Mouse (Mus musculus): ENCODE results near the gene Lce1d.

Lce1d gene

DNA sequence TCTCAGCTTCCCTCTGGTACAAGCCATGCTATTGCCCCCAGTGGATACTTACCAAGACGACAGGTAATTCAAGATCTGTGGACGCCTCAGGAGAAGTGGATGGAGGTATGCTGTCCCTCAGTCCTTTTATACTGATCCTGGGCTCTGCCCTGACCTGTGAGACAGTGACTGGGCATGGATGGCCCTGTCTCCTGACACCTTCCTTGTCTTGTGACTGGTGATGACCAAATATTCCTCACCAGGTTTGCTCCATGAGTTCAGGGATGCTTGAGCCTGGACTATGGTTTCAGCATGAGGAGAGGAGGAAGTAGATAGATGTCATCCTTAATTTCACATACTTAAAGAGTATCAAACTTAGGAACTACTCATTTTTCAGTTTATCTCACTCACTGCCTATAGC is at the start of gene Lce1d:
TSS of gene Lce1d (minus strand) at position 101 of the 400 bp plus-strand sequence.
- DNase-seq = no peak

DNA sequence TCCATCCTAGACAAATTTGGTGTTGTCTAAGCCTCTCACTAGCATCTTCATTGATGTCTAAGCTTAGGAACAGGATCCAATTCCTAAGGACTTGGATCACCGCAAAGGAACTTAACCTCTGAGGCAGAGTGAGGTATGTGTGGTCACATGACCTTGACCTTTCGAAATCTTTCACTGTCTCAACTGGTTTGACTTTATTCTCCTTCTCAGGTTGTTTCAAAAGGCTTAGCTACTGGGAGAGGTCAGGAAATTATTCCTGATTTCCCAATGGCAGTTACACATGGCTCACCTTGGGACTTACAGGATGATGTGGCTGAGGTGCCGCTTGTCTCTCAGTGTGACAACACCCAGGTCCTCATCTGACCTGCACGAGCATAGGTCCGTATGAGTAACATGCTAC is 35.6 kb upstream of the Lce1d start:
- DNase-seq = no peak

DNA sequence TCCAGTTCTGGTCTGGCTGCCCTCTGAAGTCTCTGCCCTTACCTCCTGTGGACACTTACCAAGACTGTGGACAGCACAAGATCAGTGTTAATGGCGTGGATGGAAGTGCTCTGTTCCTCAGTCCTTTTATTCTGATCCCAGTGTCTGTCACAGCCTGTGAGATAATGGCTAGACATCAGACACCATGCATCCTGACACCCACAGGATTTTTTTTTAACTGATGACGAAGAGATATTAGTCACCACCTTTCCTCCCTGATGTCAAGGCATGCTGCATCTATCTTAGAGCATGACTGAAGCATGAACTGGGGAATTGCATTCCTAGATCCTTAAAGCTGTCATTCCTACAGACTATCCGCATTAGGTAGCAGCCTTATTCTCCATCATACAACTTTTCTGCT is 33.2 kb upstream of the Lce1d start, which contains the start of gene Lce1f:
TSS of gene Lce1f (minus strand) at position 101 of the 400 bp plus-strand sequence.
- no peak for DNase-seq

DNA sequence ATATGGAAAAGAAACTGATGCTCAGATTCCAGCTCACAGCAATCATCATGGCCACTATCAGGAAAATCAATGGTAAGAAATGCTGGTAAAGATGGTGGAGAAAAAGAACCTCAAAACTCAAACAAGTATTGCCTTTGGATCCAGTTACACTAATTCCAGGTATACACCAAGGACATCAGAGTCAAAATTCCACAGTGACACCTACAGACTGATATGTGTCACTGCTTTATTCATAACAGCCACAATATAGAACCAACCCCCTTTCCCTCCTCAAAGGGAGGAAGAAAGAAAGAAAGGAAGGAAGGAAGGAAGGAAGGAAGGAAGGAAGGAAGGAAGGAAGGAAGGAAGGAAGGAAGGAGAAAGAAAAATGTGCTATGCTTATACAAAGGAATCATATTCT is 28.1 kb upstream of the Lce1d start:
- DNase-seq = no peak

DNA sequence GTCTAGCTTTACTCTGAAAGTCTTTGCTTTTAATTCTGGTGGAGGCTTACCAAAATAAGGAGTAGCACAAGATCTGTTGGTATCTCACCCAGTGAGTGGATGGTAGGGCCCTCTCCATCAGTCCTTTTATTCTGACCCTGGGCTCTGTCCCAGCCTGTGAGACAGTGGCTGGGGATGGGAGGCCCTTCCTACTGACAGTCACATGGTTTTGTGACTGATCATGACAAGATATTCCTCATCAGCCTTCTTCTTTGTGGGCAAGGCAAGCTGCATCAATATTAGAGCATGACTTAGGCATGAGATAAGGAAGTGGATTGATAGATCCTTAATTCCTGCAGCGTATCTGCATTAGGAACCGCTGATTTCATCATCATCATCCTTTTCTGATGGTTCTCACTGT is 22.0 kb upstream of the Lce1d start, which contains the start of gene Lce1e:
TSS of gene Lce1e (minus strand) at position 101 of the 400 bp plus-strand sequence.
- DNase-seq = no peak

DNA sequence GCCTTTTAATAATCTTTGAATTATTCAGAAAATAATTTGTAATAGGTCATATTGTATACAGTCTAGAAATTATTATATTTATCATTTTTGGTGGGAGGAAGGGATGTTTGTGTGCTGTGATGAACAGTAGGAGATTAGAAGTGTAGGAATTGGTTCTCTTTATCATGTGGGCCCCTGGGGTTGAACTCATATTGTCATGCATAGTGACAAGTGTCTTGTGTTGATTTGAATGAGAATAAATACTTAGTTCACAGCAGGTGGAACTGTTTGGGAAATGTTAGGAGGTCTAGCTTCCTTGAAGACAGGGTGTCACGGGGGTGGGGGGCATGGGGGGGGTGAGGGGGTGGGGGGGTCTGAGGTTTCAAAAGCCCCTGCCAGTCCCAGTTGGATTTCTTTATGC is 7.6 kb upstream of the Lce1d start:
- DNase-seq = no peak

DNA sequence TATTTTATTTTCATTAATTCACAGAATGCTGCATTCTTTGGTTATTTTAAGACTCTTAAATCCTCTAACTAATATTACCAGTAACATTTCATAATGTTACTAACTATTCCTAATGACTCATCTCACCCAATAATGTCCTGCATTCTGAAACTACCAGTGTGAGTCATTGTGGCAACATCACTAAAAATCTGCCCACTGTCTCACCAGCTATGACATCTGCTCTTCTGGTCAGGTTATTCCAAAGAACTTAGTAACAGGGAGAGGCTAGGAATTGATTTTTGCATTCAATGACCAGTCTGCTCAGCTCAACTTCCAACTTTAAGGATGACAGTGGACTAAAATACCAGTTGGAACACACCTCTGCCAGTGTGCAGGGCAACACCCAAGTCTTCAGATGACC is 4.7 kb upstream of the Lce1d start:
- DNase-seq = no peak

DNA sequence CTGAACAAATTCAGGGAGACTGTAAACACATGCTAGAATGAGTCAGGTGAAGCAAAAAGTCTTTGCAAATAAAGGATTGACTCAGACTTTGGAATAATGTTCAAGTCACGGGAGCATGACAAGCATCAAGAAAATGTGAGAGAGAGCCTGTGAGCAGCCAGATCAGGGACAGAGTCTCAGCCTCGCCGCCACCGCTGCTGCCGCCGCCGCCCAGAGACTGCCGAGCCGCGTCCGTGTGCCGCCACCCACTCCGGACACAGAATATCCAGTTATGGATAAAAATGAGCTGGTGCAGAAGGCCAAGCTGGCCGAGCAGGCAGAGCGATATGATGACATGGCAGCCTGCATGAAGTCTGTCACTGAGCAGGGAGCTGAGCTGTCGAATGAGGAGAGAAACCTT is 2.1 kb upstream of the Lce1d start:
- DNase-seq = peak; percentile 4 to 11

DNA sequence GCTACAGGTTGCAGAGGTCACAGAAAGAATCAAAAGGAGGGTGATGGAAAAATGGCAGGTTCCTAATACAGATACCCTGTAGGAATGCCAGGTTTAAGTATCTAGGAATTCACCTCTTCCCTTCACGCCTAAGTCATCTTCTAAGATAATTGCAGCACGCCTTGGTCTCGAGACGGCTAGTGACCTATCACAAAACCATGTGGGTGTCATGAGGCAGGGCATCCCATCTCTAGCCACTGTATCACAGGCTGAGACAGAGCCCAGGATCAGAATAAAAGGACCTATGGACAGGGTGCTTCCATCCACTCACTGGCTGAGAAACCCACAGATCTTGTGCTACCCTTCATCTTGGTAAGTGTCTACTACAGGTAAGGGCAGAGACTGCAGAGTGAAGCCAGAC is 8.1 kb downstream of the Lce1d start, which contains the start of gene Lce1c:
TSS of gene Lce1c (plus strand) at position 301 of the 400 bp plus-strand sequence.
- DNase-seq = no peak

DNA sequence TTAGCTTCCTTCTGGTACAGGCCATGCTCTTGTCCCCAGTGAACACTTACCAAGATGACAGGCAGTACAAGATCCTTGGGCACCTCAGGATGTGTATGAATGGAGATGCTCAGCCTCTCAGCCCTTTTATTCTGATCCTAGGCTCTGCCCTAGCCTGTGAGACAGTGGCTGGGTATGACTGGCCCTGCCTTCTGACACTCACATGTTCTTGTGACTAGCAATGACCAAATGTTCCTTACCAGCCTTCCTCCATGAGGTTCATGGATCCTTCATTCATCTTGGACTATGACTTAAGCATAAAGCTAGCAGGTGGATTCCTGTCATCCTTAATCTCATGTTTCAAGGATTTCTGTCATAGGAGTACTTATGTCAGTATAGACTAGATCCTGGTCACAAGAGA is 16.8 kb downstream of the Lce1d start, which contains the start of gene Lce1a2:
TSS of gene Lce1a2 (minus strand) at position 101 of the 400 bp plus-strand sequence.
- DNase-seq = no peak

DNA sequence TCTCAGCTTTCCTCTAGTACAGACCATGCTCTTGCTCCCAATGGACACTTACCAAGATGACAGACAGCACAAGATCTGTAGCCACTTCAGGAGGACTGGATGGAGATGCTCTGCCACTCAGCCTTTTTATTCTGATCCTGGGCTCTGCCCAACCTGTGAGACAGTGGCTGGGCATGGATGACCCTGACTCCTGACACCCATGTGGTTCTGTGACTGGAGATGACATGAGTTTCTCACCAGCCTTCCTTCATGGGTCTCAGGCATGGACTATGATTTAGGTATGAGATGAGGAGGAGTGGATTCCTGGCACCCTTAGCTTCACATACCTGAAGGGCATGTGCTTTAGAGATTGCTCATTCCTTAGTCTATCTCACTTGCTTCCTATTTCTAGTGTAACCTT is 30.2 kb downstream of the Lce1d start, which contains the start of gene Lce1b:
TSS of gene Lce1b (minus strand) at position 101 of the 400 bp plus-strand sequence.
- DNase-seq = no peak

DNA sequence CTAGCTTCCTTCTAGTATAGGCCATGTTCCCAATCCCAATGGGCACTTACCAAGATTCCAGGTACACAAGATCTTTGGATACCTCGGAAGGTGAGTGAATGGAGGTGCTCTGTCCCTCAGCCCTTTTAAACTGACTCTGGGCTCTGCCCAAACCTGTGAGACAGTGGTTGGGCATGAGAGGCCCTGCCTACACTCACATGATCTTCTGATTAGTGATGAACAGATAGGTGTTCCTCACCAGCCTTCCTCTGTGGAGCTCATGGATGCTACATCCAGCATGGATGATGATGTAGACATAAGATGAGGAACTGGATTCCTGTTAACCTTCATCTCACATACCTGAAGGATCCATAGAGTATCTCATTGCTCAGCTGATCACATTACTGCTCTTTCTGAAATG is 38.8 kb downstream of the Lce1d start, which contains the start of gene Lce1a1:
TSS of gene Lce1a1 (minus strand) at position 101 of the 400 bp plus-strand sequence.
- no peak for DNase-seq

DNA sequence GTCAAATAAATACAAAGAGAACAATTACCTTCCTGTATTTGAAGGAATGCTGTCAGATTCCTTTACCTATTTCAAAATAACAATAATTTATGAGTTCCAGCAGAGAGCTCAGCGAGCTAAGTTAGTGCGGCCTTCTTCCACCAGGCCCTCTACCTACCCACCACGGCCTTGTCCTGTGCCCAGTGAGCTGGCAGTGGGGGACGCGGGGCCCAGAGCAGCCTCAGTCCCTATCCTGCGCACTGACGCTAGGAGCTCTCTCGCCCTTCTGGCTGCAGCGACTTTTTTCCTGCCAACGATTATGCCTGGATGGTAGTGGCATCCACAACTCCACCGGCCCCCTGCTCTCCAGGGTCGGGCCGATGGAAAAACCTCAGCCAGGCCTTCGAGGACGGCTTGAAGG is 47.2 kb downstream of the Lce1d start:
- no peak for DNase-seq

DNA sequence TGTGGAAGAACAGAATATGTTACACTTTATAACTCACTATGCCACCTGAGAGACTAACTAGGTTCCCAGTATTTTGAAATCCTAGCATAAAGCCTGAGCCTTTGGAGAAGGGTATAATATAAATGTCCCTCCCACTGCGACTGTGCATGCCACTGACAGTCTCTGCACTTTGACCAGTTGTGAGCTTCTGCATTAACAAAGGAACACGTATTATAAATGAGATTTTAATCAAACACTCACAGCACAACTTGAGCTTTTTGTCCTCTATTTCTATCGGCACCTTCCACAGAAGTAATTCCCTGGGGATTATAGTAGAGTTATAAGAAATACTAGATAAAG is 48.4 kb downstream of the Lce1d start:
- DNase-seq = no peak

DNA sequence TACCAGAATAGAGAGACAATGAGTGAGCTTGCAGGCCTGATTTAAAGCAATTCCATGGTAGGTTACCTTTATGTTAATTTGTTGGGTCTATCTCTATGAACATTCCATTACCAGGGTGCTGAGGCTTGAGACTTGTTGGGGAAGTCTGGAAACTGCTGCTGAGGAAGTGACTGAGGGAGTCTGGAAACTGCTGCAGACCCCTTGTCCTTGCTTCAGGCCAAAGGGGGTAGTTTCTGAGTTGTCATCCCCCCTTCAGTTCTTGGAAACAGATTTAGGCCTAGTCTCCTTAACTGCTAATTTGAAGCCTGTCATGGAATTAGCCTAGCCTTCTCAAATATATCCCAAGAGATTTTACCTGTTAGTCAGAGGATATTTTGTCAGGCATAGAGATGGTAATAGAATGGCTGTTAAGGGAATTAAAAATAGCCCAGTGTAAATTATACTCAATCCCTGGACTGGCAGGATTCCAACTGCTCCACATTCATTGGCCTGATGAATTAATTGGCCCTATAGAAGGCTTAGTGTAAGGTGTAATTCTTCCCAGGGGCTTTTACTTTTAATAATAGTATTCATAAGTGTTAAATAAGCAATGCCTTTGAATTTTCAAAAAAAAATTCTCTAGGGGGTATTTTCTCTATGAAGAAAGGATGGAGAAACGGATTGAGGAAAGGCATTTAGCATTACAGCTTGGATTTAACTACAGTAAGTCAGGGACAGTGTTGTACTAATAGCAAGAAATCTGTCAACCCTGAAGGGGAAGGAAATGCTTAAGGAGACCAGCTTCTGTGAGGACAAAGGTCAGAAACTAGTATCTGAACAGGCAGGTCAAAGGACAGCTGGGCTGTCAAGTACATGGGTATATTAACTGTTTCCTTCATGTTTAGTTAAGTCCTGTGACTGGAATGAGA is 49.0 kb downstream of the Lce1d start:
- no peak for DNase-seq
